Mouse (Mus musculus) forebrain, embryonic 10.5 days (tissue): ENCODE results near the gene Mrpl43. TPM values are rescaled to one million over a fixed set of nuclear protein-coding genes. Genes with fewer than 3 reads are reported as not detected.

ENCODE experiments used
- DNase-seq: peaks from one replicate; pipeline ENCODE4 v3.0.0-alpha.2; 2017; ENCODE audit warnings: low spot score; ENCODE audit errors: extremely low spot score
- H3K27ac ChIP-seq: fragments of 300-500 bp; sonication (generic); 2 replicates; pipeline ENCODE4 v1.5.1; 2016; ENCODE audit warnings: mild to moderate bottlenecking
- H3K27me3 ChIP-seq: fragments of 300-500 bp; sonication (generic); 2 replicates; pipeline ENCODE4 v1.6.1; 2016; ENCODE audit warnings: mild to moderate bottlenecking; ENCODE audit not compliant: poor library complexity, severe bottlenecking
- H3K36me3 ChIP-seq: fragments of 300-500 bp; sonication (generic); replicated peaks from 2 replicates; pipeline ENCODE4 v1.6.1; 2016; ENCODE audit warnings: mild to moderate bottlenecking, moderate library complexity
- H3K4me1 ChIP-seq: fragments of 300-500 bp; sonication (generic); 2 replicates; pipeline ENCODE4 v1.6.1; 2016
- H3K4me3 ChIP-seq: fragments of 300-500 bp; sonication (generic); 2 replicates; pipeline ENCODE4 v1.5.1; 2016; ENCODE audit warnings: mild to moderate bottlenecking, moderate library complexity
- H3K9me3 ChIP-seq: fragments of 300-500 bp; sonication (generic); 2 replicates; pipeline ENCODE4 v1.6.1; 2016; ENCODE audit warnings: mild to moderate bottlenecking, moderate library complexity
- WGBS: fragments of 180-500 bp; shearing (Covaris S2); methylation state at CpG from one replicate; pipeline ENCODE4 v1.1.7; 2016; 5-methylcytosine and 5-hydroxymethylcytosine counted together
- polyA plus RNA-seq: library from polyadenylated mRNA; unstranded; fragments of >200 nt; fragmentation: Nextera tagmentation; extraction: Ambion mirVana; gene quantifications from 2 replicates; pipeline ENCODE4 v1.2.1, GENCODE M21; 2016

The Mrpl43 gene
- 71.4 and 75.0 TPM in 2 replicates for polyA plus RNA-seq

- H3K4me1 ChIP-seq: peaks cover 44% of the 10 kb centered on the region
- WGBS: under 1% methylated on average over 82 of the region's 82 CpGs
- peak; percentile 95 for DNase-seq
- H3K27ac ChIP-seq: peak within 1 kb of the TSS; percentile 88
- no peaks in the 10 kb centered on the region; the same call in 1 of the 2 replicates for H3K9me3 ChIP-seq
- peak within 1 kb of the TSS; percentile 73 for H3K4me3 ChIP-seq
- peaks cover 76% of the 10 kb centered on the region for H3K36me3 ChIP-seq
- no peaks in the 10 kb centered on the region for H3K27me3 ChIP-seq
Measured at GRCm38 (mm10) chr19:45005957-45006712, at the start of gene Mrpl43. Mrpl43 (minus strand) TSS chr19:45006442.

DNA sequence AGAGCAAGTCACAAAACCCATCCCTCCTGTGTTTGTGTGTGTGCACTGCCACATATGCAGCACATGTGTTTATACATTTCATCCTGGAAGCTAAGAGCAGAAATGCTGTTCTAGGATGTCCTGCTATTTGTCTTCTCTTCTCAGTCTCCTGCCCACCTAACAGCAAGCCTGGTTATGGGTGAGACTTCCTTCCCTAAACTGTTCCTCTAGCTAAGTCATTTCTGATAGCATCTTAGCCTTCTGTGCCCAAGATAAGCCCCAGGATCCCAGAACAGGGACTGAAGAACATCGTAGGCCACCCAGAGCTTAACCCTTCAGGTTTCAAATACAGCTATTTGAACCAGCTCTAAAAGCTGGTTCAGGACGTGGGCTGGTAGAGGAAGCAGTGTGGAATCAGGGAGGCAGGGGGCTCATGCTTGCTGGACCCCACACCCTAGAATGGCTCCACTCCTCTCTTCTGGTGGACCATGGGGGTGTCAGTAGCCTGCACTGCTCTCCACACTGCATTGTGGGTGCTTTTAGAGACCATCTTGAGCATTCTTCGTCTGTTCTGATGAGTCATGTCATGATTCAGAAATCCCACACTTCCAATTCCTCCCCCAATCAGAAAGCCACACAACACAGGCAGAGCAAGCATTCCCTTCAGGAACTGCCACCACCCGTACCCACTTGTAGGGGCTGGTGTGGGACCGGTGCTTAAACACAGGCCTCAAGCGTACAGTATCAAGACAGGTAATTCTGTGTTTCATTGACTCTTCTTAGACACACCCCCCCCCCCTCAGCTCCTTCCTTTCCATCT is 48.8 kb upstream of the Mrpl43 start:
- peaks cover 29% of the 10 kb centered on the region for H3K4me1 ChIP-seq
- DNase-seq: no peak
- H3K27me3 ChIP-seq: no peaks in the 10 kb centered on the region
- H3K9me3 ChIP-seq: no peaks in the 10 kb centered on the region
- no peak overlapping the region for H3K4me3 ChIP-seq
- peaks cover 4% of the 10 kb centered on the region for H3K36me3 ChIP-seq
- WGBS: 87% methylated on average over 6 of the region's 6 CpGs
- H3K27ac ChIP-seq: no peak overlapping the region

GRCm38 (mm10) chr19:45053451-45053850 is 47.2 kb upstream of the Mrpl43 start:
- 89% methylated on average over 8 of the region's 8 CpGs for WGBS
- DNase-seq: no peak

GRCm38 (mm10) chr19:45049523-45049922 is 43.3 kb upstream of the Mrpl43 start:
- H3K36me3 ChIP-seq: peaks cover 4% of the 10 kb centered on the region
- no peak for DNase-seq
- no peak overlapping the region for H3K27ac ChIP-seq
- H3K4me1 ChIP-seq: peaks cover 29% of the 10 kb centered on the region
- WGBS: 84% methylated on average over 9 of the region's 9 CpGs
- H3K4me3 ChIP-seq: no peak overlapping the region
- peaks cover 52% of the 10 kb centered on the region for H3K27me3 ChIP-seq
- no peaks in the 10 kb centered on the region for H3K9me3 ChIP-seq

More at GRCm38 (mm10) chr19:45053451-45053850, 47.2 kb upstream of the Mrpl43 start:
- H3K9me3 ChIP-seq: no peaks in the 10 kb centered on the region
- peaks cover 13% of the 10 kb centered on the region for H3K27me3 ChIP-seq
- H3K27ac ChIP-seq: no peak overlapping the region
- peaks cover 26% of the 10 kb centered on the region for H3K4me1 ChIP-seq
- H3K4me3 ChIP-seq: no peak overlapping the region
- H3K36me3 ChIP-seq: peaks cover 4% of the 10 kb centered on the region

- peaks cover 4% of the 10 kb centered on the region for H3K36me3 ChIP-seq
Measured at GRCm38 (mm10) chr19:45048644-45049365, 42.6 kb upstream of the Mrpl43 start.

DNA sequence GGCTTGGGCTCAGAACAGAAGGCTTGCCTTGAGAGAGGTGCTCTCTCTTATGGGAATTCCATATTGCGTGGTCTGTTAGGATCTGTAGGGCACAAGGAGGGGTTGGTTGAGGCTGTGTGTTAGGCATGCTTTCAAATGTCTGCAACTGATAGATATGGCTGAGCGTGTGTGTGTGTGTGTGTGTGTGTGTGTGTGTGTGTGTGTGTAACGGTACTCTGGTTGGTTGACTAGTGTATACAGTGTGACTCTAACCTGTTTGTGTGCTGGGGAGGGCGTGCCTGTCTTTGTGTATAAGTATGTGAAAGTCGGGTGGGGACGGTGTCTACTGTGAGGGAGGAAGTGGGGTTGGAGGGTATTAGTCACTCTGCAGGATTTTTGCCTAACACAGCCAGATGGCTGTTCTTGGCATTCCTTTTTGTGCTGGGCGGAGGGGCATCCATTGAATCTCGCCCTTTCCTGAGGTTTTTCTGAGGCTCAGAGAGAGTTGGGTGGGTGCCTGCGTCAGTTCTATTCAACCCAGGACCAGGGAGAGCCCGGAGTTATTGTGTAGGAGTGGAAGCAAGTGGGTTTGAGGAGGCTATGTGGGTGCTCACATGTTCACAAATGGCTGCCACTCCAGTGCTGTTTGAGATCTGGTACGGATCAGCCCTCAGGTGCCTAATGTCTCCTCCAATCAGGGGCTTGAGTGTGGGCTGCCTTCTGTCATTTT is 41.8 kb upstream of the Mrpl43 start:
- Histone ChIP-seq H3K27me3 (peaks cover 66% of the 10 kb centered on the region), H3K4me3 (peak overlapping the region; percentile 65), H3K4me1 (peaks cover 29% of the 10 kb centered on the region), H3K27ac (peak overlapping the region; percentile 87), H3K36me3 (no peaks in the 10 kb centered on the region; the same call in none of the 2 replicates), H3K9me3 (no peaks in the 10 kb centered on the region)
- 67% methylated on average over 11 of the region's 11 CpGs for WGBS
- DNase-seq: no peak

More at GRCm38 (mm10) chr19:45048644-45049365, 42.6 kb upstream of the Mrpl43 start:
- H3K9me3 ChIP-seq: no peaks in the 10 kb centered on the region
- peaks cover 29% of the 10 kb centered on the region for H3K4me1 ChIP-seq
- H3K27me3 ChIP-seq: peaks cover 59% of the 10 kb centered on the region
- no peak for DNase-seq
- 0 out of 2 replicates have a peak overlapping the region, but pooled peaks have one; percentile 87 for H3K27ac ChIP-seq
- H3K4me3 ChIP-seq: peak overlapping the region; percentile 65
- 91% methylated on average over 12 of the region's 12 CpGs for WGBS

DNA sequence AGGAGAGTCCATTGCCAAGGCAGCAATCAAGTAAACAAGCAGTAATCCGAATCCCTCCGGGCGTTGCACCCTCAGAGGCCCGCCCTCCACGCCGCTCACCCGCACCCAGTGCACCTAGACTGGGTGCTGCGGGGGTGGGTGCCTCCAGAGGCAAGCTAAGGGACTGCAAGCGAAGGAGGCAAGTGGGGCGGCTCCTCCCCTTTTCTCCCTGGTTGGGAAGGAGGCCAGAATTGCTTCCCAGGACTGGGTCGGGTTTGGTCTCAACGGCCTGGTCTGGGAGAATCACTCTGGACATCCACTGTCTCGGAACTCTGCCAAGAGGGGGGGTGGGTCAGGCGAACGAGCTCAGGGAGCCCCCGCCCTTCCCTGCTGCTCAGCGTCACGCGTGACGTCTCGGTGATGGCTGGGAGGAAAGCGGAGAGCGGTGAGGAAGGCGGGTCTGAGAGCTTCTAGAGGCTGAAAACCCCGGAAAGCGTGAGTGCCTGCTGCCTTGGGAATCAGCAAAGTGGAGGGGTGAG is 41.2 kb upstream of the Mrpl43 start, which contains the start of gene Sfxn3:
Gene Sfxn3, plus strand, starts transcription at position 87 of the 518 bp plus-strand sequence.
- Histone ChIP-seq H3K36me3 (no peaks in the 10 kb centered on the region; the same call in 1 of the 2 replicates), H3K27me3 (peaks cover 67% of the 10 kb centered on the region), H3K4me1 (peaks cover 29% of the 10 kb centered on the region), H3K27ac (peak within 1 kb of the TSS; percentile 87), H3K4me3 (peak within 1 kb of the TSS; percentile 65), H3K9me3 (no peaks in the 10 kb centered on the region)
- WGBS: under 1% methylated on average over 26 of the region's 26 CpGs
- peak; percentile 78 for DNase-seq

DNA sequence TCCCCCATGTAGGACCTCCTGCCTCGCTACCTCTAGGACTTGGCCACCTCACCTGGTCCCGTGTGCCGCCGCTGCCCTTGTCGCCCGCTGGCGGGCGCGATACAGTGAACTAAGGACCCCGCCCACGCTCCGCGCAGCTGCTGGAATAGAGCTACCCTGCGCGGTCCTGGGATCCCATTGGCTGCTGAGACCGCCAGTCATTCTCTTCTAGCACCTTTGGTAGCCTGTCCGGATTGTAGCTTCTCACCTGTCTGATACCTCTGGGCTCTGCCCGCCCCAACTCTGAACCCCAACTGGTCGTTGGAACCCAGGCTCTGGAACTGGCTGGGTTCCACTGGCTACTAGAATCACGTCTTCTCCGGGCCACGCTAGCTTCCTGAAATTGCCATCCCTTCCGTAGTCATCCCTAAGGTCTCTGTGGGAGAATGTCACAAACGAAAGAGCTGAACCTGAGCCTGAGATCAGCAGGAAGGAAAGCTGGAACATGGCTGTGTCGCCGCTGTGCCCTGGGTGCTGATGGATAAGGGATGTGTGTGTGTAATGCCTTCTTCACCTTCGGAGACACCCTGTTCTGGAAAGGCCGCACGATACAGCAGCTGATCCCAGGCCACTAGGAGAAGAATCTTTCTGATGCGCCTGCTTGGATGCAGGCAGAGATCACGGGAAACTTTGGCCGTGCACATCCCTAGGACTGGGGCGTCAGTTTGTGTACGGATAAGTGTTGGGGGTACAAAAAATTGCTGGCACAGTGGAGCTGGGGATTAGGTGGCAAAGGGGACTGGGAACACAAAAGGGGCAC is 40.5 kb upstream of the Mrpl43 start:
- 2% methylated on average over 34 of the region's 34 CpGs for WGBS
- DNase-seq: peak; percentile 65
- Histone ChIP-seq H3K9me3 (no peaks in the 10 kb centered on the region), H3K27me3 (peaks cover 75% of the 10 kb centered on the region), H3K4me3 (peak overlapping the region; percentile 65), H3K27ac (peak overlapping the region; percentile 87), H3K4me1 (peaks cover 29% of the 10 kb centered on the region), H3K36me3 (no peaks in the 10 kb centered on the region)

DNA sequence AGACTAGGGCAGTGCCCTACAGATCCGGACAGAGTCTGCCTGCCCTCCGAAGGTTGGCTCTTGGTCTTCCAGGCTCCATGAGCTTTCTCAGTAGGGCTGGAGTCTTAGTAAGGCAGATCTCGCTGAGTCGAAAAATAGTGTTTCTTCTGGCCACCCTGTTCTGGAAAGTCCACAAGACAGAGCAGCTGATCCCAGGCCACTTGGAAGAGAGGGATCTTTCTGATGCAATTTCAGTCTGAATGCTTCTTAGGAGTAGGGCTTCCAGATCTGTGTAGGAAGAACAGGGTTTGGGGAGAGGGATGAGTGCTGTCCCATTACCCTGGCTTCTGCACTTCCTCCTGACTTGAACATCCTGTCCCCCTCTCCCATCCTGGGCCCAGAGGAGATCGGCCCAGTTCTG is 39.4 kb upstream of the Mrpl43 start, which contains the start of gene Pdzd7:
Gene Pdzd7, minus strand, starts transcription at position 67 of the 400 bp plus-strand sequence.
- 87% methylated on average over 5 of the region's 5 CpGs for WGBS
- no peak for DNase-seq
- Histone ChIP-seq H3K4me1 (peaks cover 37% of the 10 kb centered on the region), H3K27me3 (peaks cover 86% of the 10 kb centered on the region), H3K36me3 (no peaks in the 10 kb centered on the region), H3K4me3 (peak within 1 kb of the TSS; percentile 65), H3K9me3 (no peaks in the 10 kb centered on the region), H3K27ac (no peak within 1 kb of the TSS)

- Histone ChIP-seq H3K36me3 (no peaks in the 10 kb centered on the region), H3K4me1 (peaks cover 42% of the 10 kb centered on the region), H3K4me3 (no peak overlapping the region), H3K9me3 (no peaks in the 10 kb centered on the region), H3K27ac (no peak overlapping the region), H3K27me3 (peaks cover 90% of the 10 kb centered on the region)
- DNase-seq: no peak
- 48% methylated on average over 15 of the region's 15 CpGs for WGBS
Measured at GRCm38 (mm10) chr19:45045236-45045635, 39.0 kb upstream of the Mrpl43 start.

DNA sequence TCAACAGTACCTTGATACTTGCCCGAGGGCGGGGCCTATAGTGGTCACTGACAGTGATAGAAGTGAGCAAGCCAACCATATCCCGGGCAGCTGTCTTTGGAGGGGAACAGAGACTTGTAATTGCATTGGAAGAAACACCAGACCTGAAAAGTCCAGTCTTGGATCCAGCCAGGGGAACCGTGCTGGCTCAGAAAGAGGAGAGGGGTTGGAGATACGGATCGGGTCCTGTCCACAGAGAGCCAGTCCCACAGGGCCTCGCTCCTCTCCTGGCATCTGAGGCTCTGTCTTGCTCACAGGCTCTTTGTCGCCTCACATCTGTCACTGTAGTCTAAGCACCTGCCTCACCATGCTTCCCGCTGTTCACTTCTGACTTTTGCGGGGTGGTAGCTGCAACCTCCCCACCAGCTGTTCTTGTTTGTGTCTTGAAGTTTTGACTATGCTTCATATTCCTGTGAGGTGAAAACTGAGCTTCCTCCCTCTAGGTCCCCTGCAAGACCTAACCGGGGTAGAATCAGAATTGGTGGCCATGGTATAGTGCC is 38.2 kb upstream of the Mrpl43 start:
- H3K4me1 ChIP-seq: peaks cover 47% of the 10 kb centered on the region
- H3K27ac ChIP-seq: no peak overlapping the region
- peaks cover 95% of the 10 kb centered on the region for H3K27me3 ChIP-seq
- H3K36me3 ChIP-seq: no peaks in the 10 kb centered on the region
- DNase-seq: no peak
- no peaks in the 10 kb centered on the region for H3K9me3 ChIP-seq
- no peak overlapping the region for H3K4me3 ChIP-seq
- 69% methylated on average over 11 of the region's 11 CpGs for WGBS
